Mouse (Mus musculus) G1E (cell line): ENCODE data around the gene Ankzf1. TPM values are rescaled to one million over a fixed set of nuclear protein-coding genes. Genes with fewer than 3 reads are reported as not detected.

Source experiments
- ATAC-seq: 2 replicates; pipeline ENCODE4 v1.8.0; 2016; ENCODE audit warnings: mild to moderate bottlenecking; ENCODE audit not compliant: insufficient number of reproducible peaks, poor library complexity, low FRiP score, severe bottlenecking; ENCODE audit errors: extremely low read depth
- DNase-seq: peaks from one replicate; pipeline ENCODE4 v3.0.0; 2012; ENCODE audit warnings: low spot score
- H3K27me3 ChIP-seq: 2 replicates; pipeline ENCODE4 v1.6.1; 2012; ENCODE audit warnings: mild to moderate bottlenecking, low read length, inconsistent platforms; ENCODE audit not compliant: insufficient read depth
- H3K36me3 ChIP-seq: replicated peaks from 2 replicates; pipeline ENCODE3; 2012; ENCODE audit warnings: mild to moderate bottlenecking, inconsistent platforms
- H3K4me1 ChIP-seq: 2 replicates; pipeline ENCODE4 v1.6.1; 2012; ENCODE audit warnings: low read depth, low read length, inconsistent platforms, mixed read lengths; ENCODE audit not compliant: insufficient read depth
- H3K4me3 ChIP-seq: 2 replicates; pipeline ENCODE4 v1.5.1; 2012; ENCODE audit warnings: low read depth, mild to moderate bottlenecking, inconsistent platforms, low read length, moderate library complexity, mixed read lengths
- H3K9me3 ChIP-seq: replicated peaks from 2 replicates; pipeline ENCODE4 v1.6.1; 2012; ENCODE audit warnings: inconsistent platforms
- CTCF ChIP-seq: IDR thresholded peaks from 2 replicates; pipeline ENCODE4 v1.5.1; 2012; ENCODE audit warnings: low read depth, low read length, inconsistent platforms, mixed read lengths
- GATA1 ChIP-seq: IDR thresholded peaks from 2 replicates; pipeline ENCODE4 v1.6.1; 2012; ENCODE audit warnings: borderline replicate concordance, low read length, inconsistent platforms, mixed read lengths
- GATA2 ChIP-seq: IDR thresholded peaks from 2 replicates; pipeline ENCODE4 v1.6.1; 2012; ENCODE audit warnings: low read depth, low read length, inconsistent platforms, borderline replicate concordance
- POLR2AphosphoS5 ChIP-seq: IDR thresholded peaks from 2 replicates; pipeline ENCODE4 v1.6.1; 2012; ENCODE audit warnings: low read depth, low read length, inconsistent platforms; ENCODE audit not compliant: insufficient replicate concordance
- TAL1 ChIP-seq: conservative IDR thresholded peaks from 2 replicates; pipeline ENCODE4 v1.6.1; 2012; ENCODE audit warnings: low read depth, low read length, inconsistent platforms, mixed read lengths
- polyA plus RNA-seq: library from polyadenylated mRNA; stranded (reverse); fragments of >175 nt; gene quantifications from 2 replicates; pipeline ENCODE4 v1.2.3, GENCODE M21; 2012
- total RNA-seq, 2 experiments: library from RNA; stranded (forward) in 1 of 2; stranded (reverse) in 1 of 2; fragments of 200-1000 nt in 1 of 2; fragments of >200 nt in 1 of 2; fragmentation: Nextera tagmentation in 1 of 2; gene quantifications; 2 replicates each; pipeline ENCODE4 v1.2.3; 2014 to 2017

Gene Ankzf1
- total RNA-seq (2014; fragmentation: Nextera tagmentation) (47.5 and 50.4 TPM in 2 replicates), total RNA-seq (2017) (57.4 and 69.3 TPM in 2 replicates), polyA plus RNA-seq (17.0 and 22.9 TPM in 2 replicates)

DNA sequence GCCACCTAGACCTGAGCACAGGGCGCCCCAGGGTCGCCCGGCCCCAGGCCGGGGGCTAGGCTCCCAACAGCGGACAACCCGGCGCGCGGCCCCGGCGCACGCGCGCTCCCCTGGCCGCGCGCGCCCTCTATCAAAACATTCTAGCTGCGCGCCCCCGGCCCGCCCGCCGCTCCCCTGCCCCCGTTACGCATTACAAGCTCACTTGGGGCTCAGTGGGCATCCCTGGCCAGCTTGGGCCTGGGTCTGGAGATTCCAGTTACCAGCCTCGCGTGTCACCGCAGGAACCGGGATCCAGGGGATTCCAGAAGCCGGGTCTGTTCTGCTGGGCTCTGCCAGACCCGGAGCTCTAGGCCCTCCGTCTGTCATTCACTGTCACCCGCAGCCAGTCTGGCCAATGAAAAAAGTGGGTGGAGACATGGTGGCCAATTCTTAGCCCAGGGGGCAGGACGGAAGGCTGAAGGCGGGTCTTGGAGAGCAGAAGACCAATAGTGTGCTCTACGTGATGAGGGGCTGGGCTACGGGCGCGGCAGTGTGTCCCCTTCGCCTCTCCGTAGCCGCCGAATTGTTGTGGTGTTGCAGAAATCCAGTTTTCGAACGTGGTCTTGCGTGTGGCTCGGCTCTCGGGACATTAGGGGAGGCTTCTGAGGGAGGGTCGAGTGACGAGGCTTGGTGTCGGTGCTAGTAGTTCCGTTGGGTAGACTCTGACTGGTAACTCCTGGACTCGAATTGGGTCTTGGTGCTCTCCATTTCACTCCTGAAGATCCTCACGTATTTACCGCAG is at the start of gene Ankzf1, which contains the start of gene Atg9a:
TSS of gene Ankzf1 (plus strand) at position 530 of the 781 bp plus-strand sequence.
TSS of gene Atg9a (minus strand) at position 575 of the 781 bp plus-strand sequence.
- no peak for TF ChIP-seq GATA1
- peak; percentile 65; the same call in 1 of the 2 replicates for TF ChIP-seq POLR2AphosphoS5

DNA sequence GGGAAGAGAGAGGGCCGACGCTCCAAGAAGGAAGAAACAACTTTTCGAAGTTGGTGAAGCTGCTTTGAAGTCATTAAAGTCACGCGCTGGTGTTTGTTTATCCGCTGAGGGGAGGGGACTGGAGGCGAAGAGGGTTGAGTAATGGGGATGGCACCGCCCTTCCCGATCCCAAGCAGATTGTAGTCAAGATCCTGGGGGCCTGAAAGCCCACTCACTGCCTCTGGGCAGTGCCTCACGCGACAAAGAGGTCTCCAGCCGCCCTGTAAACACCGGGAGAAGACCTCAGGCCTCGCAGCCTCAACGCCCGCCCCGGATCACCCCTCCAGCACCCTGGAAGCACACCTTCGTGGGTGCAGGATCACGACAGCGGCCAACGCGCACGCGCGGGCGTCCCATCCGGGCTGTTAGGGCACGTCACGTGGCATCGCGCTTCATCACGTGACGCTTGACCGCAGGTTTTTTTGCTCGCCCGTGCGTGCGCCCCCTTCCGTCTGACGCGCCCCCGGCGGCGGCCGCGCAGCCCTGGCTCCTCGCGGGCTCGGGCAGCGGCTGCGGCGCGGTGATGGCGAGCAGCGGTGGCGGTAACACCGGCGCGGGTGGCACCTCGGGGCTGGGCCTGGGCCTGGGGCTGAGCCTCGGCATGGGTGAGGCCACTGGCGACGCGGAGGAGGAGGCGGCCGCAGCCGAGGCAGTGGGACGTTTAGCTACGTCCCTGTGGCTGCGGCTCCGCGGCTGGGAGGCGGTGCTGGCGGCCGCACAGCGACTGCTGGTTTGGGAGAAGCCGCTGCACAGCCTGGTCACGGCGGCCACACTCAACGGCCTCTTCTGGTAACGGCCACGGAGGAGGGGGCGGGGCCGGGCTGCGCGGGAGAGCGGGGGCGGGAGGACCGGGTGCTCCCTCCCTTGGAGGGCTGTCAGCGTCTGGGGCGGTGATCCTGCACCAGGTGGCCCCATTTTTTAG is 49.4 kb upstream of the Ankzf1 start, which contains the start of the genes Cnppd1 and Retreg2:
TSS of gene Cnppd1 (minus strand) at position 411 of the 961 bp plus-strand sequence.
TSS of gene Retreg2 (plus strand) at position 478 of the 961 bp plus-strand sequence.
- Histone ChIP-seq H3K9me3 (no peaks in the 10 kb centered on the region), H3K4me1 (peaks cover 90% of the 10 kb centered on the region), H3K36me3 (peaks cover 64% of the 10 kb centered on the region), H3K4me3 (peak within 1 kb of the TSS; percentile 80), H3K27me3 (no peaks in the 10 kb centered on the region)
- DNase-seq (peak; percentile 90), ATAC-seq (peak; percentile 52)
- no peak for TF ChIP-seq POLR2AphosphoS5
- peak; percentile 45; the same call in 1 of the 2 replicates for TF ChIP-seq CTCF

More for the DNA sequence above, at the start of gene Ankzf1, which contains the start of gene Atg9a:
- Histone ChIP-seq H3K27me3 (no peaks in the 10 kb centered on the region), H3K9me3 (no peaks in the 10 kb centered on the region), H3K36me3 (peaks cover 72% of the 10 kb centered on the region), H3K4me3 (peak within 1 kb of the TSS; percentile 80), H3K4me1 (peaks cover 47% of the 10 kb centered on the region)
- DNase-seq (peak; percentile 100), ATAC-seq (peak; percentile 99)

DNA sequence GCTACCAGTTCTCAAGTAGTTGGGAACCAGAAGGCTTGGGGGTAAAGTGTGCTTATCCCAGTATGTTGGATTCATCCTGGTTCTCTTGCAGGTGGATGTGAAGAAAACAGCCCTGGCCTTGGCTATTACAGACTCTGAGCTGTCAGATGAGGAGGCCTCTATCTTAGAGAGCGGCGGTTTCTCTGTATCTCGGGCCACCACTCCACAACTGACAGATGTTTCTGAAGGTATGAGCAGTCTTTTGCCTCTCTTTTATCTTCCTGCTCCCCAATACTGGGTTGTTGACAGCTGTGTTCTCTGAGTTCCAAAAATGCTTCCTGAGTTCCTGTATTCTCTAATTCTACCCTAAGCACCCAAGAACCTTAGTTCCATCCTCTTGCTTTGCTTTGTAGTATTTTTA is 46.4 kb upstream of the Ankzf1 start:
- DNase-seq (no peak), ATAC-seq (no peak)
- H3K4me1 ChIP-seq: peaks cover 72% of the 10 kb centered on the region
- H3K9me3 ChIP-seq: no peaks in the 10 kb centered on the region
- TF ChIP-seq POLR2AphosphoS5 (no peak), TAL1 (no peak), GATA1 (no peak), GATA2 (no peak)
- H3K36me3 ChIP-seq: peaks cover 67% of the 10 kb centered on the region
- no peaks in the 10 kb centered on the region for H3K27me3 ChIP-seq
- H3K4me3 ChIP-seq: no peak overlapping the region; the same call in 1 of the 2 replicates

DNA sequence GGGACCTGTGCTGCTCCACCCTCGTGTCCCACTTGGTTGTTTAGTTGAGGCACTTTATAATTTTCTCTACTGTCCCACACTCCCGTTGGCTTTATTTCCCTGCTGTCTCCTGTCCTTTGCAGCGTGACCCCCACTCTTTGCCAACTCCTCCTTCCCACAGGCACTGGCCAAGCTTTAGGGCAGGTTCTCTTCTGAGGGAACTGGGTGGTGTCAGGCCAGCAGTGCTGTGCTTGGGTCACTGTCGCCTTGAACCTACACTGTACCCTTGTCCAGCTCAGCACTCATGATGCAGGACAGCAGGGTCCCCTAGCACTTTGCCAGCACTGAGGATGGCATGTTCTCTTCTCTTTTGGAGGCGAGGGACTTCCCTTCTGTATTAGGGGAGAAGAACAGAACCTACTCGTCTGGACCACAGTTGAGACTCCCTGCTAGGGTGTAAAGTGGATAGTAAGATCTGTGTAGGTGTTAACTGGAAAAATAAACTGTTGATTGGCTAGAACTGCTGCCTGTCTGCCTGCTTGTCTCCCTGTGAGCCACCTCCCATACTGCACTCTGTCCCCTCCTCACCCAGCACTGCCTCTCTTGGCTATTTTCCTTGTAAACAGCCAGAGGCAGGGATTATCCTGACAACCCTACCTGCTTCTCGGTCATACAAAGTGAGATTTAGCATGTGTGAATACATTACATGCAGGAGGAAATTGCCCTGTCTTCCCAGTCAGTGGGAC is 44.4 kb upstream of the Ankzf1 start:
- no peaks in the 10 kb centered on the region for H3K9me3 ChIP-seq
- TF ChIP-seq TAL1: no peak
- no peak for TF ChIP-seq GATA1
- TF ChIP-seq POLR2AphosphoS5: no peak
- TF ChIP-seq CTCF: no peak
- TF ChIP-seq GATA2: no peak
- DNase-seq: no peak
- no peak for ATAC-seq
- H3K4me3 ChIP-seq: peak overlapping the region; percentile 13; the same call in 1 of the 2 replicates
- no peaks in the 10 kb centered on the region for H3K27me3 ChIP-seq
- peaks cover 68% of the 10 kb centered on the region for H3K36me3 ChIP-seq
- H3K4me1 ChIP-seq: peaks cover 55% of the 10 kb centered on the region

DNA sequence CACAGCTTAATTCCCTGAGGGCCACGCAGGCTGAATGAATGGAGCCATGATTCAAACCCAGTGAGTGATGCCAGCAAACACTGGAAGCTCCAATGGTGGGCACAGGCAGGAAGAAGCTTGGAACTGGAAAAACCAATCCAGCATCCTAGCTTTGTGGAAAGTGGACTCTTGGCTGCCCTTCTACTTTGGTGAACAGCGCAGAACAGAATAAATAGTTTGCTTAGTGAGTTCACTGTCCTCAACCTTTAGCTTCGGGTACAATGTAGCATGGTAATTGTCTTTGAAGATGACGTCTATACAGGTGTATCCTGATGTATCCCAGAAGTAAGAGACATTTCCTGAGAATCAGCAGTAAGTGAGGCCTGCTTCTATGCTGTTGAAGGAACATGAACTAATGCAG is 43.2 kb upstream of the Ankzf1 start:
- Histone ChIP-seq H3K4me1 (peaks cover 50% of the 10 kb centered on the region), H3K27me3 (no peaks in the 10 kb centered on the region), H3K9me3 (no peaks in the 10 kb centered on the region), H3K36me3 (peaks cover 66% of the 10 kb centered on the region), H3K4me3 (no peak overlapping the region)
- no peak for ATAC-seq
- DNase-seq: no peak
- TF ChIP-seq CTCF (no peak), GATA2 (no peak), GATA1 (no peak), POLR2AphosphoS5 (no peak), TAL1 (no peak)
